Comparison of ENCODE assay signal across 29 mouse cellular contexts in the genomic region with DNA sequence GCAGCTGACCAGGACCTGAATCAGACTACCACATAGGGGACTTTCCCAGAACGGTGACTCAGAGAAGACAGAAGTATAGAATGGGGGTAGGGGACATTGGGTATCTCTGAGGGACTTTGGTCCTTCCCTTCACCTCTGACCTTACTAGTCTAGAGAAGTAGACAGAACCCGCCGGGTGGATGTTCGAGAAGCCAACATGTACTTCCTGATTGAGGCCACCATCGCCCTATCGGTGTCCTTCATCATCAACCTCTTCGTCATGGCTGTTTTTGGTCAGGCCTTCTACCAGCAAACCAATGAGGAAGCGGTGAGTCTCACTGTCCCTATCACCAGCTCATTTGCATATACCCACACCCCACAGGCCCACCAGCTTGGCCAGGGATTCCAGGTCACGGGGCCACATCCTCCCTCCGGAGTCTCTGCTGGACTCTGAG. TPM values are rescaled to one million over a fixed set of nuclear protein-coding genes. Genes with fewer than 3 reads are reported as not detected.
DNase-seq lines count a peak whose midpoint lies in the region; ATAC-seq and TF ChIP-seq lines count a peak whose summit lies in the region.
"Had no signal": no experiment of that assay in that cellular context is flagged by ENCODE, and none has a peak within 500 bp of the region (broad histone marks: within the 10 kb centered on the region; RNA-seq: fewer than 3 reads in every experiment).

No protein-coding gene starts in this region.

- H3K4me2 ChIP-seq in liver, postnatal 0 days (ENCODE audit: low read depth, low read length) = no peak overlapping the region
- H3K4me2 ChIP-seq in liver, embryonic 11.5 days = no peak overlapping the region
- H3K4me2 ChIP-seq: embryonic facial prominence, embryonic 13.5 days; hindbrain, embryonic 13.5 days; limb, embryonic 12.5 days; midbrain, embryonic 12.5 days; neural tube, embryonic 15.5 days had no signal

- H3K27me3 ChIP-seq in liver, postnatal 0 days (ENCODE audit: insufficient read depth, low read length) = no peaks in the 10 kb centered on the region
- H3K27me3 ChIP-seq in liver, embryonic 11.5 days (replicated peaks; ENCODE audit: control insufficient read depth, insufficient read depth, low read length) = no peaks in the 10 kb centered on the region
- H3K27me3 ChIP-seq: embryonic facial prominence, embryonic 13.5 days; limb, embryonic 12.5 days; midbrain, embryonic 12.5 days; neural tube, embryonic 15.5 days had no signal

- H3K36me3 ChIP-seq in liver, postnatal 0 days (replicated peaks; ENCODE audit: insufficient read depth, low read length) = no peaks in the 10 kb centered on the region
- no peaks in the 10 kb centered on the region for H3K36me3 ChIP-seq in liver, embryonic 11.5 days (ENCODE audit: control insufficient read depth, insufficient read depth, low read length)
- H3K36me3 ChIP-seq: embryonic facial prominence, embryonic 13.5 days; G1E; hindbrain, embryonic 13.5 days; limb, embryonic 12.5 days; midbrain, embryonic 12.5 days; neural tube, embryonic 15.5 days had no signal

- peak; percentile 21; the same call in 1 of the 2 replicates for ATAC-seq in liver, postnatal 0 days
- no peak for ATAC-seq in liver, embryonic 11.5 days (replicated peaks; ENCODE audit: low FRiP score)
- peak; percentile 38 for ATAC-seq in activated CD4-positive, CD25-positive, alpha-beta regulatory T cell, adult 4 months
- ATAC-seq: forebrain, embryonic 16.5 days; intestine, postnatal 0 days; lung, postnatal 0 days had no signal

- no peak overlapping the region for H3K27ac ChIP-seq in liver, postnatal 0 days (ENCODE audit: low read depth)
- H3K27ac ChIP-seq in liver, embryonic 11.5 days (ENCODE audit: low read depth, low read length) = no peak overlapping the region
- H3K27ac ChIP-seq: embryonic facial prominence, embryonic 13.5 days; hindbrain, embryonic 13.5 days; limb, embryonic 12.5 days; macrophage; midbrain, embryonic 12.5 days; neural tube, embryonic 15.5 days had no signal

- no peak for TF ChIP-seq EP300 in liver, postnatal 0 days (IDR thresholded peaks at IDR 0.05; ENCODE audit: low read depth)

- no peaks in the 10 kb centered on the region for H3K9me3 ChIP-seq in liver, postnatal 0 days (ENCODE audit: low read length)
- H3K9me3 ChIP-seq in liver, embryonic 11.5 days (ENCODE audit: control insufficient read depth, low read length) = no peaks in the 10 kb centered on the region
- H3K9me3 ChIP-seq: embryonic facial prominence, embryonic 13.5 days; G1E; hindbrain, embryonic 13.5 days; limb, embryonic 12.5 days; midbrain, embryonic 12.5 days; neural tube, embryonic 15.5 days had no signal

- H3K4me1 ChIP-seq in liver, postnatal 0 days (ENCODE audit: insufficient read depth) = peaks cover 18% of the 10 kb centered on the region
- H3K4me1 ChIP-seq in liver, embryonic 11.5 days (replicated peaks; ENCODE audit: control insufficient read depth, insufficient read depth, low read length) = peaks cover 22% of the 10 kb centered on the region
- H3K4me1 ChIP-seq: hindbrain, embryonic 13.5 days had no signal

- DNase-seq in liver, postnatal 0 days = no peak
- no peak for DNase-seq in liver, embryonic 11.5 days (ENCODE audit: low spot score)
- peak; percentile 51 for DNase-seq in induced T-regulatory cell, adult 2 months (ENCODE audit: low read depth)
- peak; percentile 34 to 58 for DNase-seq in natural killer cell, adult 2 months (ENCODE audit: low spot score in 2 of 2)
- no peak for DNase-seq in cerebellum, postnatal 25 days
- no peak for DNase-seq in left cerebral cortex, adult 9 months (ENCODE audit: low spot score in 2 of 2)
- no peak for DNase-seq in adrenal gland, postnatal 4 days (ENCODE audit: low spot score in 2 of 2)
- DNase-seq: adrenal gland, postnatal 10 days; cerebellum, adult 8-10 months; heart, postnatal 14 days; kidney, adult 9 months; kidney, postnatal 10 days; right cerebral cortex, postnatal 25 days; spleen, adult 18-20 months; thymus, adult 18-20 months; thymus, postnatal 25 days had no signal

- no peak overlapping the region for H3K9ac ChIP-seq in liver, postnatal 0 days (replicated peaks)
- H3K9ac ChIP-seq in liver, embryonic 11.5 days (ENCODE audit: low read depth, low read length) = no peak overlapping the region
- H3K9ac ChIP-seq: embryonic facial prominence, embryonic 13.5 days; hindbrain, embryonic 13.5 days; limb, embryonic 12.5 days; midbrain, embryonic 12.5 days; neural tube, embryonic 15.5 days had no signal

- WGBS in liver, postnatal 0 days (ENCODE audit: insufficient replicate concordance) = 48% methylated on average over 10 of the region's 10 CpGs
- 60% methylated on average over 10 of the region's 10 CpGs for WGBS in liver, embryonic 11.5 days

- H3K4me3 ChIP-seq in liver, postnatal 0 days (ENCODE audit: low read depth, low read length) = no peak overlapping the region
- no peak overlapping the region for H3K4me3 ChIP-seq in liver, embryonic 11.5 days (ENCODE audit: low read depth, low read length)
- H3K4me3 ChIP-seq: embryonic facial prominence, embryonic 13.5 days; erythroblast, embryonic 14.5 days; hindbrain, embryonic 13.5 days; limb, embryonic 12.5 days; midbrain, embryonic 12.5 days; neural tube, embryonic 15.5 days had no signal

- TF ChIP-seq CTCF in liver, postnatal 0 days (IDR thresholded peaks at IDR 0.05; ENCODE audit: low read depth) = no peak

RNA-seq across cellular contexts. Expression of a gene that starts 6.6 kb away (rescaled TPM):
- 12.8 and 15.1 TPM in 2 replicates for polyA plus RNA-seq in liver, postnatal 0 days (2015; fragmentation: Nextera tagmentation; extraction: Ambion mirVana)
- 10.0 and 10.4 TPM in 2 replicates for polyA plus RNA-seq in liver, embryonic 11.5 days (2014; fragmentation: Nextera tagmentation; extraction: Ambion mirVana)
- polyA plus RNA-seq in activated CD4-positive, CD25-positive, alpha-beta regulatory T cell, adult 4 months (2017; shearing (Covaris generic)) = under 1 TPM; 0.42 to 0.97 TPM
- total RNA-seq in adrenal gland, postnatal 4 days (2021) = 10 to 100 TPM; 10.2 to 13.6 TPM
- polyA plus RNA-seq: G1E had no signal

RNA-seq across cellular contexts. Expression of a gene that starts 9.7 kb away (rescaled TPM):
- polyA plus RNA-seq in liver, postnatal 0 days (2015; fragmentation: Nextera tagmentation; extraction: Ambion mirVana) = 40.0 and 40.4 TPM in 2 replicates
- 65.2 and 71.1 TPM in 2 replicates for polyA plus RNA-seq in liver, embryonic 11.5 days (2014; fragmentation: Nextera tagmentation; extraction: Ambion mirVana)
- polyA plus RNA-seq in activated CD4-positive, CD25-positive, alpha-beta regulatory T cell, adult 4 months (2017; shearing (Covaris generic)) = 10 to 100 TPM; 29.9 to 31.9 TPM
- 100 to 1,000 TPM; 156 to 162 TPM for total RNA-seq in adrenal gland, postnatal 4 days (2021)

RNA-seq across cellular contexts. Expression of a gene that starts 19.7 kb away (rescaled TPM):
- polyA plus RNA-seq in liver, postnatal 0 days (2015; fragmentation: Nextera tagmentation; extraction: Ambion mirVana) = 0.11 TPM in 1 of 2 replicates, not detected in the other
- 0.21 TPM in 1 of 2 replicates, not detected in the other for polyA plus RNA-seq in liver, embryonic 11.5 days (2014; fragmentation: Nextera tagmentation; extraction: Ambion mirVana)
- not detected for polyA plus RNA-seq in activated CD4-positive, CD25-positive, alpha-beta regulatory T cell, adult 4 months (2017; shearing (Covaris generic))
- under 1 TPM; 0.48 to 0.50 TPM for total RNA-seq in adrenal gland, postnatal 4 days (2021)
- polyA plus RNA-seq: erythroblast, embryonic 14.5 days; G1E had no signal

RNA-seq across cellular contexts. Expression of a gene that starts 27.6 kb away (rescaled TPM):
- polyA plus RNA-seq in liver, postnatal 0 days (2015; fragmentation: Nextera tagmentation; extraction: Ambion mirVana) = 0.13 and 0.19 TPM in 2 replicates
- 0.88 and 0.94 TPM in 2 replicates for polyA plus RNA-seq in liver, embryonic 11.5 days (2014; fragmentation: Nextera tagmentation; extraction: Ambion mirVana)
- polyA plus RNA-seq in activated CD4-positive, CD25-positive, alpha-beta regulatory T cell, adult 4 months (2017; shearing (Covaris generic)) = under 1 TPM in 1 of 2 experiments, not detected in 1; 0.13 TPM
- total RNA-seq in adrenal gland, postnatal 4 days (2021) = 1 to 10 TPM; 1.6 to 7.1 TPM
- total RNA-seq: gastrocnemius, adult 8-10 months had no signal
- polyA plus RNA-seq: erythroblast, embryonic 14.5 days had no signal

Comparison
In these comparisons a context has a peak if more than half of its experiments do, and no peak if none do; other contexts are left out.
1. DNase-seq: peak in induced T-regulatory cell, adult 2 months (single experiment) and natural killer cell, adult 2 months (2 of 2); none in liver, postnatal 0 days (single experiment), liver, embryonic 11.5 days (single experiment), cerebellum, postnatal 25 days (0 of 2), left cerebral cortex, adult 9 months (0 of 2) and adrenal gland, postnatal 4 days (0 of 2).